11 mouse cellular contexts compared by ENCODE assay signal in genomic region chr6:34514655-34515054, GRCm38 (mm10). TPM values are rescaled to one million over a fixed set of nuclear protein-coding genes. Genes with fewer than 3 reads are reported as not detected.
DNase-seq lines count a peak whose midpoint lies in the region; ATAC-seq and TF ChIP-seq lines count a peak whose summit lies in the region.
"Had no signal": no experiment of that assay in that cellular context is flagged by ENCODE, and none has a peak within 500 bp of the region (broad histone marks: within the 10 kb centered on the region; RNA-seq: fewer than 3 reads in every experiment).

No protein-coding gene starts in this region.

- peak; percentile 52 for TF ChIP-seq CTCF in heart, postnatal 0 days (IDR thresholded peaks at IDR 0.05; ENCODE audit: low read depth)
- TF ChIP-seq CTCF in lung, embryonic 14.5 days (IDR thresholded peaks at IDR 0.05; ENCODE audit: low read depth) = peak; percentile 68
- peak; percentile 66 for TF ChIP-seq CTCF in lung, postnatal 0 days (IDR thresholded peaks at IDR 0.05)

- H3K4me3 ChIP-seq in heart, postnatal 0 days (ENCODE audit: low read depth, low read length) = no peak overlapping the region
- no peak overlapping the region for H3K4me3 ChIP-seq in lung, embryonic 14.5 days (ENCODE audit: low read depth, low read length)
- H3K4me3 ChIP-seq in lung, postnatal 0 days (ENCODE audit: low read depth, low read length) = no peak overlapping the region
- H3K4me3 ChIP-seq: neural tube, embryonic 13.5 days had no signal

- peak; percentile 23 for DNase-seq in heart, postnatal 0 days (ENCODE audit: low spot score)
- DNase-seq in heart, postnatal 36 days = no peak
- peak; percentile 85 for DNase-seq in lung, embryonic 14.5 days
- no peak for DNase-seq in lung, postnatal 14 days
- peak; percentile 34 for DNase-seq in brain, embryonic 18.5 days (ENCODE audit: low read depth, low spot score)
- peak; percentile 60 for DNase-seq in lung, postnatal 0 days (ENCODE audit: low spot score)
- no peak for DNase-seq in urinary bladder, postnatal 36 days (ENCODE audit: low spot score in 2 of 2)
- DNase-seq in gastrocnemius, postnatal 36 days = no peak

- no peaks in the 10 kb centered on the region for H3K36me3 ChIP-seq in heart, postnatal 0 days (replicated peaks; ENCODE audit: control insufficient read depth, insufficient read depth, low read length)
- no peaks in the 10 kb centered on the region for H3K36me3 ChIP-seq in lung, embryonic 14.5 days (ENCODE audit: insufficient read depth)
- H3K36me3 ChIP-seq in lung, postnatal 0 days (ENCODE audit: insufficient read depth, low read length) = no peaks in the 10 kb centered on the region
- H3K36me3 ChIP-seq: G1E; neural tube, embryonic 13.5 days had no signal

- intact Hi-C loops in heart, postnatal 36 days (cut with DNase I) = loop anchor here (5.0 kb wide), 1 partner anchor 363 kb away; the partner anchor contains the start of gene Cyren
- intact Hi-C loops in gastrocnemius, postnatal 36 days (cut with DNase I) = no loop called here

- WGBS in heart, postnatal 0 days = 37% methylated on average over 5 of the region's 5 CpGs
- WGBS in lung, embryonic 14.5 days = 24% methylated on average over 5 of the region's 5 CpGs
- WGBS in lung, postnatal 0 days = 27% methylated on average over 5 of the region's 5 CpGs

- no peaks in the 10 kb centered on the region for H3K27me3 ChIP-seq in heart, postnatal 0 days (ENCODE audit: control insufficient read depth, insufficient read depth, low read length)
- H3K27me3 ChIP-seq in lung, embryonic 14.5 days (ENCODE audit: insufficient read depth, low read length) = no peaks in the 10 kb centered on the region
- no peaks in the 10 kb centered on the region for H3K27me3 ChIP-seq in lung, postnatal 0 days (replicated peaks; ENCODE audit: insufficient read depth, low read length)
- H3K27me3 ChIP-seq: neural tube, embryonic 13.5 days had no signal

- ATAC-seq in heart, postnatal 0 days (ENCODE audit: insufficient read depth, low read depth) = no peak
- no peak for ATAC-seq in lung, embryonic 14.5 days (ENCODE audit: insufficient read depth)
- ATAC-seq in lung, postnatal 0 days = peak; percentile 38

- H3K27ac ChIP-seq in heart, postnatal 0 days (ENCODE audit: low read depth) = no peak overlapping the region
- H3K27ac ChIP-seq in lung, embryonic 14.5 days (ENCODE audit: low read depth) = peak overlapping the region; percentile 42; the same call in 1 of the 2 replicates
- H3K27ac ChIP-seq in lung, postnatal 0 days (ENCODE audit: low read length) = no peak overlapping the region
- H3K27ac ChIP-seq: liver, embryonic 14.5 days; neural tube, embryonic 13.5 days had no signal

- no peak overlapping the region for H3K9ac ChIP-seq in heart, postnatal 0 days (replicated peaks; ENCODE audit: low read depth, low read length)
- H3K9ac ChIP-seq in lung, embryonic 14.5 days = no peak overlapping the region
- no peak overlapping the region for H3K9ac ChIP-seq in lung, postnatal 0 days (replicated peaks; ENCODE audit: low read depth)
- H3K9ac ChIP-seq: liver, embryonic 14.5 days; neural tube, embryonic 13.5 days had no signal

- H3K9me3 ChIP-seq in heart, postnatal 0 days (replicated peaks; ENCODE audit: control insufficient read depth, low read length) = no peaks in the 10 kb centered on the region
- H3K9me3 ChIP-seq in lung, embryonic 14.5 days (ENCODE audit: low read depth, low read length) = no peaks in the 10 kb centered on the region
- no peaks in the 10 kb centered on the region for H3K9me3 ChIP-seq in lung, postnatal 0 days (ENCODE audit: low read length)
- H3K9me3 ChIP-seq: G1E; neural tube, embryonic 13.5 days had no signal

- no peak for TF ChIP-seq EP300 in heart, postnatal 0 days (IDR thresholded peaks at IDR 0.05; ENCODE audit: low read depth)
- TF ChIP-seq EP300 in lung, postnatal 0 days (IDR thresholded peaks at IDR 0.05) = no peak

- no peaks in the 10 kb centered on the region for H3K4me1 ChIP-seq in heart, postnatal 0 days (ENCODE audit: control insufficient read depth, insufficient read depth)
- no peaks in the 10 kb centered on the region; the same call in 1 of the 2 replicates for H3K4me1 ChIP-seq in lung, embryonic 14.5 days (ENCODE audit: insufficient read depth)
- H3K4me1 ChIP-seq in lung, postnatal 0 days (ENCODE audit: insufficient read depth, low read depth, low read length) = no peaks in the 10 kb centered on the region
- H3K4me1 ChIP-seq: neural tube, embryonic 13.5 days had no signal

- H3K4me2 ChIP-seq in heart, postnatal 0 days (ENCODE audit: low read depth, low read length) = no peak overlapping the region
- no peak overlapping the region for H3K4me2 ChIP-seq in lung, embryonic 14.5 days
- no peak overlapping the region for H3K4me2 ChIP-seq in lung, postnatal 0 days (replicated peaks; ENCODE audit: low read depth, low read length)
- H3K4me2 ChIP-seq: neural tube, embryonic 13.5 days had no signal

RNA-seq across cellular contexts. Expression of gene Bpgm, which starts 38.6 kb away (rescaled TPM):
- 21.6 and 29.2 TPM in 2 replicates for total RNA-seq in heart, postnatal 0 days (2014; rRNA removed; ENCODE audit: low replicate concordance)
- 20.4 and 26.3 TPM in 2 replicates for polyA plus RNA-seq in heart, postnatal 0 days (2015; fragmentation: Nextera tagmentation; extraction: Ambion mirVana)
- 10 to 100 TPM; 54.7 to 59.1 TPM for total RNA-seq in heart, postnatal 36 days (2021)
- 51.3 and 52.6 TPM in 2 replicates for polyA plus RNA-seq in lung, embryonic 14.5 days (2014; fragmentation: Nextera tagmentation; extraction: Ambion mirVana)
- 66.6 and 69.7 TPM in 2 replicates for polyA plus RNA-seq in lung, postnatal 0 days (2015; fragmentation: Nextera tagmentation; extraction: Ambion mirVana)
- total RNA-seq in gastrocnemius, postnatal 36 days (2021) = 10 to 100 TPM; 87.5 to 92.0 TPM

Comparison
In these comparisons a context has a peak if more than half of its experiments do, and no peak if none do; other contexts are left out.
1. DNase-seq: peak in heart, postnatal 0 days (single experiment), lung, embryonic 14.5 days (single experiment), brain, embryonic 18.5 days (single experiment) and lung, postnatal 0 days (single experiment); none in heart, postnatal 36 days (0 of 2), lung, postnatal 14 days (single experiment), urinary bladder, postnatal 36 days (0 of 2) and gastrocnemius, postnatal 36 days (0 of 2).
2. Peak in every context shown above with its lines, with median percentiles within 50 percentile points of each other: CTCF ChIP-seq.